Mouse (Mus musculus) left cerebral cortex, postnatal 10 days (tissue): ENCODE results near the gene Tmpo. TPM values are rescaled to one million over a fixed set of nuclear protein-coding genes. Genes with fewer than 3 reads are reported as not detected.
A peak's percentile ranks its signal among the peaks of the same experiment; 100 is the strongest.

ENCODE experiments used
- DNase-seq, 2 experiments: peaks; one replicate each; pipeline ENCODE4 v3.0.0; 2021 to 2022; ENCODE audit warnings: low spot score in 2 of 2, mixed read lengths in 1 of 2; ENCODE audit errors: extremely low spot score in 1 of 2
- intact Hi-C: fragments of 180-260 bp; cut with DNase I; formaldehyde crosslinking; loops from one replicate; pipeline ENCODE4 v1.15.1; 2025
- total RNA-seq, 2 experiments: library from RNA; stranded (reverse); gene quantifications; 2 replicates each; pipeline ENCODE4 v1.2.3; 2021

Tmpo gene
- total RNA-seq, result 10 to 100 TPM; 36.6 to 38.2 TPM

GRCm38 (mm10) chr10:91180761-91181460 lies at the start of gene Tmpo:
TSS of gene Tmpo (minus strand) at chr10:91181315.
- no peak for DNase-seq
- intact Hi-C loops, result loop anchor here (5.0 kb wide), 1 partner anchor 56 kb away; no protein-coding TSS in a partner anchor

GRCm38 (mm10) chr10:91230400-91230799 lies 49.3 kb upstream of the Tmpo start:
- DNase-seq, result no peak
- intact Hi-C loops, result no loop called here

GRCm38 (mm10) chr10:91229518-91229961 lies 48.4 kb upstream of the Tmpo start:
- intact Hi-C loops, result no loop called here
- peak in 1 of 2 experiments; percentile 51 for DNase-seq

GRCm38 (mm10) chr10:91228924-91229517 lies 47.9 kb upstream of the Tmpo start:
- intact Hi-C loops, result no loop called here

GRCm38 (mm10) chr10:91227034-91227433 lies 45.9 kb upstream of the Tmpo start:
- intact Hi-C loops, result no loop called here
- no peak for DNase-seq

More at GRCm38 (mm10) chr10:91228924-91229517, 47.9 kb upstream of the Tmpo start:
- no peak for DNase-seq

GRCm38 (mm10) chr10:91222398-91223236 lies 41.5 kb upstream of the Tmpo start:
- intact Hi-C loops, result no loop called here
- DNase-seq, result no peak

GRCm38 (mm10) chr10:91208899-91209667 lies 28.0 kb upstream of the Tmpo start:
- intact Hi-C loops, result no loop called here
- DNase-seq, result no peak

- DNase-seq, result no peak
- intact Hi-C loops, result no loop called here
Observed at GRCm38 (mm10) chr10:91208461-91208860, 27.3 kb upstream of the Tmpo start.

GRCm38 (mm10) chr10:91207275-91207674 lies 26.2 kb upstream of the Tmpo start:
- no peak for DNase-seq
- intact Hi-C loops, result no loop called here

- no peak for DNase-seq
- intact Hi-C loops, result no loop called here
Observed at GRCm38 (mm10) chr10:91205632-91206031, 24.5 kb upstream of the Tmpo start.

GRCm38 (mm10) chr10:91200581-91200980 lies 19.5 kb upstream of the Tmpo start:
- DNase-seq, result no peak
- intact Hi-C loops, result no loop called here

- intact Hi-C loops, result no loop called here
- DNase-seq, result no peak
Observed at GRCm38 (mm10) chr10:91199238-91199780, 18.2 kb upstream of the Tmpo start.

- intact Hi-C loops, result no loop called here
- no peak for DNase-seq
Observed at GRCm38 (mm10) chr10:91197704-91198103, 16.6 kb upstream of the Tmpo start.

GRCm38 (mm10) chr10:91196778-91197177 lies 15.7 kb upstream of the Tmpo start:
- no peak for DNase-seq
- intact Hi-C loops, result no loop called here

- DNase-seq, result no peak
- intact Hi-C loops, result no loop called here
Observed at GRCm38 (mm10) chr10:91195680-91196079, 14.6 kb upstream of the Tmpo start.

GRCm38 (mm10) chr10:91195091-91195490 lies 14.0 kb upstream of the Tmpo start:
- no peak for DNase-seq

GRCm38 (mm10) chr10:91191851-91192250 lies 10.7 kb upstream of the Tmpo start:
- intact Hi-C loops, result no loop called here
- peak; percentile 40 to 63 for DNase-seq

More at GRCm38 (mm10) chr10:91195091-91195490, 14.0 kb upstream of the Tmpo start:
- intact Hi-C loops, result no loop called here

GRCm38 (mm10) chr10:91189476-91189875 lies 8.4 kb upstream of the Tmpo start:
- no peak for DNase-seq
- intact Hi-C loops, result no loop called here
